Mouse (Mus musculus): ENCODE measurements around the gene Prcp. TPM values are rescaled to one million over a fixed set of nuclear protein-coding genes. Genes with fewer than 3 reads are reported as not detected.
A peak's percentile ranks its signal among the peaks of the same experiment; 100 is the strongest.

Gene Prcp
- polyA plus RNA-seq, 1 experiment from 2014 or later: 24.0 TPM

DNA sequence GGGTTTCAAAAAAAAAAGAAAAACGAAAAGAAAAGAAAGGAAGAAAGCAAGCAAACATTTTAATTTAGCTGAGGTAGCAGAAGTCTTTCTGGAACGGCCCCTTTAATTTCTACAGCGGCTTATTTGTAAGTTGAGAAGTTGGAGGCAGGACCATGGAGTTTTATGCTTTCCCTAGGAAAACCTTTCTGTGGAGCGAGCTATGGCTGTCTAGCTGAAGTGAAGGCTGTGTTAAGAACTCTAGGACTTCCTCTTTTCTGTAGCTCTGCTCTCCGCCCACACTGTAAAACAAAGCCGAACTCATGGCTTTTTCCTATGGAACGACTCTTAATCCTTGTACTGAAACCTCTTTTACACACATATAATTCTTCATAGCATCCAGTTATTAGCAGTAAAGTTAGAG, 2.3 kb downstream of the Prcp start:
- H3K9me3 ChIP-seq (ENCODE audit: control insufficient read depth, low read length): no peaks in the 10 kb centered on the region
- H3K27me3 ChIP-seq (ENCODE audit: control insufficient read depth, insufficient read depth, low read length): no peaks in the 10 kb centered on the region
- H3K36me3 ChIP-seq (ENCODE audit: control insufficient read depth, insufficient read depth, low read length): no peaks in the 10 kb centered on the region
- H3K27ac ChIP-seq (replicated peaks in 1 of 2; ENCODE audit: control insufficient read depth in 1 of 2, insufficient read depth in 1 of 2, low read depth in 2 of 2, low read length in 2 of 2): peak overlapping the region; percentile 31 to 99; a peak in 3 of 4 replicates
- WGBS: 44% methylated on average over 7 of the region's 7 CpGs
- peak overlapping the region; percentile 75 for H3K4me2 ChIP-seq (ENCODE audit: low read length)
- peak overlapping the region; percentile 62 for H3K9ac ChIP-seq (ENCODE audit: low read length)
- peak overlapping the region in 1 of 2 experiments; percentile 75; a peak in 3 of 4 replicates for H3K4me3 ChIP-seq (ENCODE audit: control insufficient read depth in 1 of 2, insufficient read depth in 1 of 2, low read depth in 1 of 2, low read length in 2 of 2)
- no peak for ATAC-seq (ENCODE audit: insufficient number of reproducible peaks, insufficient read depth, low FRiP score, low read depth)
- H3K4me1 ChIP-seq (ENCODE audit: control insufficient read depth in 2 of 2, insufficient read depth in 2 of 2, low read length in 2 of 2): peaks cover 0 to 22% of the 10 kb centered on the region in 2 experiments; a peak in 3 of 4 replicates

DNA sequence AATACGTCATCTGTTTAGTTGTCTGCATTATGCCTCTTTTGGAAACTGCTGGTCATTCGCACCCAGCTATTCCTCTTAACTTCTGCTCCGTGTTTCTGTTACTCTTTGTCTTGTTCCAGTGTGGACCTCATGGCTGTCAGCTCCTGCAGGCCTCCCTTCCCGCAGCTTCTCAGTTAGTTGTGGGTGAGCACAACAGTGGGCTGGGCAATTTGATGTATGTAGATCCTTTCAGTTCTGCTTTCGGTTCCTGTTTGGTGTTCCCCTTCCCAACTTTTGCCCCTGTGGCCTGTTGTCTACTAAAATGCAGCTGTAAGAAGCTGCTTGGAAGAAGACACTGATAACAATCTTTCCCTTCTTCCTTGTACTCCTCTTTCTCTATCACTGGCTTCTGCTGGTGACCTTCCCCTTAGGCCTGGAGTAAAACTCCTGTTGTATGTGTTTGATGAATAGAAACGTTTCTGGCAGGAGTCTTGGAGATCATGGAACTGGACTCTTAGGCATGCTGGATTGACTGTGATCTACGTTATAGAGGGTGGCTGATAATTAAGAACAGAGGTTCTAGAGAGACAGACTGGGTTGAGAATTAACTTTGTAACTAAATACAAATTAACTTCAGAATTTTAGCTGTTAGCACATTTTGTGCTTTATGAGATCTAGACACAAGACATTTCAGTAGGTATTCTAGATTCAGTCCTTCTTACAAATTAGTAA, 4.5 kb downstream of the Prcp start:
- no peak overlapping the region for H3K4me3 ChIP-seq (ENCODE audit: control insufficient read depth in 1 of 2, insufficient read depth in 1 of 2, low read depth in 1 of 2, low read length in 2 of 2)

DNA sequence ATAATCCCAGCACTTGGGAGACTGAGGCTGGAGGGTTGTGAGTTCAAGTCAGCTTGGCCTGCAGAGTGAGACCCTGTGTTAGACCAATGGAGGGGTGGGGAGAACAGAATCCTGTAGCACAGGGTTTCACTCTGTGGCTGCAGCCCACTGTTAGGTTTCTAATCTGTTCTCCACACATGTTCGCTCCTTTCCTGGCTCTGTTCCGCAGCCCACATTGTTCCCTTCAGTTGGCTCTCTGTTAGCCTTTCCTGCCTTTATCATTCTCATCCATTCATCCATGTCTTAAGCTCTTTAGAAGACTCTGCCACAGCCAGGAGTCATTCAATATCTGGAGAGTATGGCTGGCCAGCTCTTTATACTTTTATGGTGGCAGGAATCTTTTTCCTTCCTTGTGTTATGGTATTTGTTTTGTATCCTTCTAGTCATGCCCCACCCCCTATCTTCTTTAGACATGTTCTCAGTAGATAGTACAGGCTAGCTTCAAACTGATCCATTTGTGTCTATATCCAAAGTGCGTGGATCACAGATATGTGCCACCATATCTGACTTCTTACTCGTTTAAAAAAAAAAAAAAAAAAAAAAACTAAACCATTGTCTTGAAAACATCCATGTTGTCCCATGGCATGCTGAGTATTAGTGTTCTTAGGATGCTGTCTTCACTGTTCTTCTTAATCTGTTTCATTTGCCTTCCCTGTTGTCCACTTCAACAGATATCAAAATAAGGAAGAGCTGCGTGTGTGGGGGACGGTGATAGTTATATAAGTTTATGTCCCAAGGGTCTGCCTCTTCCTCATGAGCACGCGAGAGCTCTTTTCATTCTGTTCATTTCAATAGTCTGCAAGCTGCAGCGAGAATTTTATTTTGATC, 9.8 kb downstream of the Prcp start:
- peaks cover 4 to 6% of the 10 kb centered on the region in 2 experiments; a peak in 2 of 4 replicates for H3K4me1 ChIP-seq (ENCODE audit: control insufficient read depth in 2 of 2, insufficient read depth in 2 of 2, low read length in 2 of 2)
- H3K36me3 ChIP-seq (ENCODE audit: control insufficient read depth, insufficient read depth, low read length): no peaks in the 10 kb centered on the region
- no peak overlapping the region for H3K4me2 ChIP-seq (ENCODE audit: low read length)
- H3K4me3 ChIP-seq (ENCODE audit: control insufficient read depth in 1 of 2, insufficient read depth in 1 of 2, low read depth in 1 of 2, low read length in 2 of 2): no peak overlapping the region
- peak overlapping the region; percentile 39 to 66; a peak in 2 of 4 replicates for H3K27ac ChIP-seq (replicated peaks in 1 of 2; ENCODE audit: control insufficient read depth in 1 of 2, insufficient read depth in 1 of 2, low read depth in 2 of 2, low read length in 2 of 2)
- H3K9ac ChIP-seq (ENCODE audit: low read length): no peak overlapping the region
- 74% methylated on average over 9 of the region's 9 CpGs for WGBS
- ATAC-seq (ENCODE audit: insufficient number of reproducible peaks, insufficient read depth, low FRiP score, low read depth): peak; percentile 43; the same call in 1 of the 2 replicates
- H3K27me3 ChIP-seq (ENCODE audit: control insufficient read depth, insufficient read depth, low read length): no peaks in the 10 kb centered on the region
- no peaks in the 10 kb centered on the region for H3K9me3 ChIP-seq (ENCODE audit: control insufficient read depth, low read length)

More for the DNA sequence above, 4.5 kb downstream of the Prcp start:
- no peak for ATAC-seq (ENCODE audit: insufficient number of reproducible peaks, insufficient read depth, low FRiP score, low read depth)
- H3K27ac ChIP-seq (replicated peaks in 1 of 2; ENCODE audit: control insufficient read depth in 1 of 2, insufficient read depth in 1 of 2, low read depth in 2 of 2, low read length in 2 of 2): no peak overlapping the region
- peak overlapping the region; percentile 29 for H3K4me2 ChIP-seq (ENCODE audit: low read length)
- no peaks in the 10 kb centered on the region for H3K27me3 ChIP-seq (ENCODE audit: control insufficient read depth, insufficient read depth, low read length)
- no peaks in the 10 kb centered on the region for H3K36me3 ChIP-seq (ENCODE audit: control insufficient read depth, insufficient read depth, low read length)
- 71% methylated on average over 7 of the region's 7 CpGs for WGBS
- no peaks in the 10 kb centered on the region for H3K9me3 ChIP-seq (ENCODE audit: control insufficient read depth, low read length)
- peaks cover 0 to 17% of the 10 kb centered on the region in 2 experiments; a peak in 2 of 4 replicates for H3K4me1 ChIP-seq (ENCODE audit: control insufficient read depth in 2 of 2, insufficient read depth in 2 of 2, low read length in 2 of 2)
- H3K9ac ChIP-seq (ENCODE audit: low read length): peak overlapping the region; percentile 41; the same call in 1 of the 2 replicates

DNA sequence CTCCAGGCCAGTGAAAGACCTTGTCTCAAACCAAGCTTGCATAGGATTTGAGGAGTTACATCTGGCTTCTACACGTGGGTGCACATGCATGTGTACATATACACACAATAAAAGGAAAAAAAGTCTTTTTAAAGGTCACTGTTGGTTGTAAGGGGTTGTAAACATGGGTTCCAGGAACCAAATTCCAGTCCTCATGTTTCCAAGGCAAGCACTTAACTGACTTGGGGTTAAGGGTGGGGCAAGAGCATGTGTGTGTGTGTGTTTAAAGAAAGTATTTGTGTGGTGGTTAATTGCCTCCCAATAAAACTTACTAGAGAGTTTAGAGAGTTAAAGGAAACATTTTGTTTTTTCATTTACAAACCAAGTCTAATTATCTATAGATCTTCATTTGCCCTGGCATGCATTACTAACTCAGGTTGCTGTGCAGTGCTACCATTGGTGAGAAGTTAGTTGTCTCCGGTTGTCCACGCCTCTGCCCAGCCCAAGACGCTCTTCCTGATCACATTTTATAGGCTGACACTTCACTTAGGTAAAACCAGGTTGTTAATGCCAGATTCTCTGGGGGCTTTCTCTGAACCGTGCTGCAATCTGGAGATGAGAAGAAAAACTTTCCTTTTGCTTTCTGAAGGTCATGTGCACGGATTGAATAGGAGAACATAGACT, 10.9 kb downstream of the Prcp start:
- ATAC-seq (ENCODE audit: insufficient number of reproducible peaks, insufficient read depth, low FRiP score, low read depth): no peak
- no peak overlapping the region for H3K4me3 ChIP-seq (ENCODE audit: control insufficient read depth in 1 of 2, insufficient read depth in 1 of 2, low read depth in 1 of 2, low read length in 2 of 2)
- no peak overlapping the region for H3K9ac ChIP-seq (ENCODE audit: low read length)
- no peak overlapping the region for H3K4me2 ChIP-seq (ENCODE audit: low read length)
- WGBS: 85% methylated on average over 6 of the region's 6 CpGs
- peaks cover 4 to 6% of the 10 kb centered on the region in 2 experiments; a peak in 2 of 4 replicates for H3K4me1 ChIP-seq (ENCODE audit: control insufficient read depth in 2 of 2, insufficient read depth in 2 of 2, low read length in 2 of 2)
- H3K9me3 ChIP-seq (ENCODE audit: control insufficient read depth, low read length): no peaks in the 10 kb centered on the region
- no peaks in the 10 kb centered on the region for H3K27me3 ChIP-seq (ENCODE audit: control insufficient read depth, insufficient read depth, low read length)
- no peaks in the 10 kb centered on the region for H3K36me3 ChIP-seq (ENCODE audit: control insufficient read depth, insufficient read depth, low read length)
- H3K27ac ChIP-seq (replicated peaks in 1 of 2; ENCODE audit: control insufficient read depth in 1 of 2, insufficient read depth in 1 of 2, low read depth in 2 of 2, low read length in 2 of 2): no peak overlapping the region

DNA sequence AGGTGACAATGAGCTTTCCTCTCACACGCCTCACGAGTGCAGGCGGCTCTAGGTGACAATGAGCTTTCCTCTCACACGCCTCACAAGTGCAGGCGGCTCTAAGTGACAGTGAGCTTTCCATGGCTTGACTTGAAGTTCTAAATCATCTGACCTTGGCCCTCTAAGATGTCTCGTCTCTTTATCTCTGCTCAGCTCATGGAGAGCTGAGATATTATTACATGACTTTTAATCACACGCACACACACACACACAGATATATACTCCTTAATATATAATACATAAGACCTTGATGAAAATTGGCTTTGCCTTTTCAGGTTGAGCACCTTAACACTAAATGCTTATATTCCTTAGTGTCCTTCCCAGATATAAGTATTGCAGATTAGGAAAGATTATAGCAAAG, 12.5 kb downstream of the Prcp start:
- Histone ChIP-seq H3K27ac (replicated peaks in 1 of 2; ENCODE audit: control insufficient read depth in 1 of 2, insufficient read depth in 1 of 2, low read depth in 2 of 2, low read length in 2 of 2) (no peak overlapping the region), H3K27me3 (ENCODE audit: control insufficient read depth, insufficient read depth, low read length) (no peaks in the 10 kb centered on the region), H3K9me3 (ENCODE audit: control insufficient read depth, low read length) (no peaks in the 10 kb centered on the region), H3K4me3 (ENCODE audit: control insufficient read depth in 1 of 2, insufficient read depth in 1 of 2, low read depth in 1 of 2, low read length in 2 of 2) (no peak overlapping the region), H3K4me1 (ENCODE audit: control insufficient read depth in 2 of 2, insufficient read depth in 2 of 2, low read length in 2 of 2) (peaks cover 4 to 6% of the 10 kb centered on the region in 2 experiments; a peak in 2 of 4 replicates), H3K4me2 (ENCODE audit: low read length) (no peak overlapping the region), H3K9ac (ENCODE audit: low read length) (no peak overlapping the region), H3K36me3 (ENCODE audit: control insufficient read depth, insufficient read depth, low read length) (no peaks in the 10 kb centered on the region)
- 59% methylated on average over 7 of the region's 7 CpGs for WGBS
- no peak for ATAC-seq (ENCODE audit: insufficient number of reproducible peaks, insufficient read depth, low FRiP score, low read depth)

DNA sequence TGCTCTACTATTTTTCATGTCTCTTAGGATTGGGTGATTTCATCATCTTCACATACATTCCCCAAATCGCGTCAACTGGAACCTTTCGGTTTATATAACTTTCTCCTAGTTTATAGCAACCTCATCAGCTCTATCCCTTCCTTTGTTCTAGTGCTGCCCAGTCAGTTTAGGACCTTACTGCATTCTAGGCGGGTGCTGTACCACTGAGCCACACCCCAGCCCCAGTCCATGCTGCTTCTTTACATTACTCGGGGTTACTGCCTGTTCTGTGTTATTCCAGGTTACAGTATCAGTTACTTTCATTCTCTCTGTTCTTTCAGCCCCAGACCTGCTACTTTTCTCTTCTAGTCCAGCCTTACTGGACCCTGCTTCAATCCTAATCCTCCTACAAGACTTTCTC, 13.0 kb downstream of the Prcp start:
- 89% methylated on average over 5 of the region's 5 CpGs for WGBS
- no peak overlapping the region for H3K4me2 ChIP-seq (ENCODE audit: low read length)
- no peak for ATAC-seq (ENCODE audit: insufficient number of reproducible peaks, insufficient read depth, low FRiP score, low read depth)
- H3K9ac ChIP-seq (ENCODE audit: low read length): no peak overlapping the region
- H3K27me3 ChIP-seq (ENCODE audit: control insufficient read depth, insufficient read depth, low read length): no peaks in the 10 kb centered on the region
- no peak overlapping the region for H3K27ac ChIP-seq (replicated peaks in 1 of 2; ENCODE audit: control insufficient read depth in 1 of 2, insufficient read depth in 1 of 2, low read depth in 2 of 2, low read length in 2 of 2)
- H3K4me1 ChIP-seq (ENCODE audit: control insufficient read depth in 2 of 2, insufficient read depth in 2 of 2, low read length in 2 of 2): peaks cover 4 to 6% of the 10 kb centered on the region in 2 experiments; a peak in 2 of 4 replicates
- H3K36me3 ChIP-seq (ENCODE audit: control insufficient read depth, insufficient read depth, low read length): no peaks in the 10 kb centered on the region
- no peak overlapping the region for H3K4me3 ChIP-seq (ENCODE audit: control insufficient read depth in 1 of 2, insufficient read depth in 1 of 2, low read depth in 1 of 2, low read length in 2 of 2)
- no peaks in the 10 kb centered on the region for H3K9me3 ChIP-seq (ENCODE audit: control insufficient read depth, low read length)

DNA sequence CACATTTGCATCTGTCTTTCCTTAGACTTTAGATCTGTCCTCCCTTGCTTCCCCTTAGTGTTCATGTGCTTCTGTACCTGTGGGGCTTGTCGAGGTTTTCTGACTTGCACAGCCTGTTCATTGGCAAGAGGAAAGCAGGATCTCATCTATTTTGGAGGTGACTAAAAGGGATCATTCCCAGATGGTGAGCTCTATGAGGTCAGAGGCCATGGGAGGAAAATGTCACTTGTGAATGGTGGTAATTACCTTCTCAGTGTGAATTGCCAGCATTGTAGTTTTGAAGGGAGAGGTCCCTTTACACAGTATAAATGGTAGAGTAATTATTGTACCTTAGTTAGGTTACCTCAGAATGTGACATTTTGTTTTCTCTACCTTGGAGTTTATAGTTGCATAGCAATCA, 15.9 kb downstream of the Prcp start:
- H3K9ac ChIP-seq (ENCODE audit: low read length): no peak overlapping the region
- no peaks in the 10 kb centered on the region for H3K27me3 ChIP-seq (ENCODE audit: control insufficient read depth, insufficient read depth, low read length)
- H3K4me2 ChIP-seq (ENCODE audit: low read length): no peak overlapping the region
- H3K36me3 ChIP-seq (ENCODE audit: control insufficient read depth, insufficient read depth, low read length): no peaks in the 10 kb centered on the region
- H3K9me3 ChIP-seq (ENCODE audit: control insufficient read depth, low read length): no peaks in the 10 kb centered on the region
- ATAC-seq (ENCODE audit: insufficient number of reproducible peaks, insufficient read depth, low FRiP score, low read depth): no peak
- H3K27ac ChIP-seq (replicated peaks in 1 of 2; ENCODE audit: control insufficient read depth in 1 of 2, insufficient read depth in 1 of 2, low read depth in 2 of 2, low read length in 2 of 2): 0 out of 4 replicates have a peak overlapping the region, but pooled peaks of 1 of the 2 experiments have one; percentile 28
- peaks cover 4 to 6% of the 10 kb centered on the region in 2 experiments; a peak in 2 of 4 replicates for H3K4me1 ChIP-seq (ENCODE audit: control insufficient read depth in 2 of 2, insufficient read depth in 2 of 2, low read length in 2 of 2)
- no peak overlapping the region for H3K4me3 ChIP-seq (ENCODE audit: control insufficient read depth in 1 of 2, insufficient read depth in 1 of 2, low read depth in 1 of 2, low read length in 2 of 2)
- 38% methylated on average over 1 of the region's 1 CpGs for WGBS

All from heart, embryonic 14.5 days (tissue).